Mouse (Mus musculus): ENCODE data around the gene Anpep. TPM values are rescaled to one million over a fixed set of nuclear protein-coding genes. Genes with fewer than 3 reads are reported as not detected.
A peak's percentile ranks its signal among the peaks of the same experiment; 100 is the strongest.

Gene Anpep
- polyA plus RNA-seq, 1 experiment from 2014 or later = 4.9 TPM

DNA sequence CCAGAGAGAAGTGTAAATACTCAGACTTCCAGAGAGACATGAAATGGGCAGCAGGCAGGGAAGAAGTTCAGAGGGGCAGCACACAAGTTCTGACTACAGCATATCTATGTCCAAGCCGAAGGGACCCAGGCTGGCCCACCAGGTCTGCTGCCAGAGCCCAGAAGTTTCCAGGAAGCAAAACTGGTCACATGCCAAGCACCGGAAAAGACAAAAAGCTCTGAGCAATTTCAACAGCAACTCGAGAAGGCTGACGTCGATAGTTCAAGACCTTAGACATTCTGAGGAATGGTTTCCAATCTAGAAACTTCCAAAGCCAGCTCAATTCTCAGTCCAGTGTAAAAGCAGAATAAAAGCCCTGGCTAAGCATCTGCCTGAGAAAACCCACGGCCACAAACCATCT is 29.3 kb downstream of the Anpep start:
- Histone ChIP-seq H3K27me3 (ENCODE audit: control insufficient read depth, insufficient read depth, low read length) (no peaks in the 10 kb centered on the region), H3K9ac (ENCODE audit: low read depth, low read length) (no peak overlapping the region), H3K4me2 (replicated peaks; ENCODE audit: low read depth, low read length) (no peak overlapping the region), H3K36me3 (ENCODE audit: control insufficient read depth, insufficient read depth, low read length) (no peaks in the 10 kb centered on the region), H3K4me1 (replicated peaks; ENCODE audit: control insufficient read depth, insufficient read depth, low read length) (no peaks in the 10 kb centered on the region), H3K9me3 (ENCODE audit: control insufficient read depth, low read length) (no peaks in the 10 kb centered on the region), H3K4me3 (ENCODE audit: low read depth, low read length) (no peak overlapping the region), H3K27ac (ENCODE audit: low read depth, low read length) (no peak overlapping the region)
- DNase-seq (ENCODE audit: low spot score) = no peak
- no peak for ATAC-seq (ENCODE audit: low FRiP score)
- 83% methylated on average over 6 of the region's 6 CpGs for WGBS

DNA sequence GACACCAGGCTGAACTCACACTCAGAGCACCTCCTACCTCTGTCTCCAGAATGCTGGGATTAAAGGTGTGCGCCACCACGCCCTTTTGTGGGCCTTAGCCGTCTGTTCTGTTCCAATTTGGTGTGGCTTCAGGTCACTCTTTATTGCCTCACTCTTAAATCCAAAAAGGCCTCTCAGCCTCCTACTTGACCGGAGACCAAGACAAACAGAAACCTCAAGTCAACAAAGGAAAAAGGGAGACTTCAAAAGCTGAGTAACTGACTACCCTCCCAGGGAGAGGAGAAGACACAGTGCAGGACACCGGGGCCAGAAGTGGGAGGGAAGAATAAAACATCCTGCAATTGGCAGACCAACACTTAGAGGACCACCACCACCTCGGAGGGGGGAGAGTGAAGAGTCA is 29.7 kb downstream of the Anpep start:
- Histone ChIP-seq H3K9ac (ENCODE audit: low read depth, low read length) (no peak overlapping the region), H3K4me2 (replicated peaks; ENCODE audit: low read depth, low read length) (no peak overlapping the region)
- 77% methylated on average over 6 of the region's 6 CpGs for WGBS

GRCm38 (mm10) chr7:79828341-79828740 is 32.5 kb downstream of the Anpep start:
- no peak overlapping the region for H3K9ac ChIP-seq (ENCODE audit: low read depth, low read length)
- H3K4me2 ChIP-seq (replicated peaks; ENCODE audit: low read depth, low read length) = no peak overlapping the region
- H3K27me3 ChIP-seq (ENCODE audit: control insufficient read depth, insufficient read depth, low read length) = no peaks in the 10 kb centered on the region
- H3K4me3 ChIP-seq (ENCODE audit: low read depth, low read length) = no peak overlapping the region
- no peaks in the 10 kb centered on the region for H3K4me1 ChIP-seq (replicated peaks; ENCODE audit: control insufficient read depth, insufficient read depth, low read length)
- no peaks in the 10 kb centered on the region for H3K36me3 ChIP-seq (ENCODE audit: control insufficient read depth, insufficient read depth, low read length)
- H3K9me3 ChIP-seq (ENCODE audit: control insufficient read depth, low read length) = no peaks in the 10 kb centered on the region; the same call in 1 of the 2 replicates
- WGBS = 85% methylated on average over 3 of the region's 3 CpGs
- ATAC-seq (ENCODE audit: low FRiP score) = no peak
- DNase-seq (ENCODE audit: low spot score) = no peak
- no peak overlapping the region for H3K27ac ChIP-seq (ENCODE audit: low read depth, low read length)

More for the DNA sequence above, 29.7 kb downstream of the Anpep start:
- no peaks in the 10 kb centered on the region for H3K36me3 ChIP-seq (ENCODE audit: control insufficient read depth, insufficient read depth, low read length)
- no peaks in the 10 kb centered on the region for H3K27me3 ChIP-seq (ENCODE audit: control insufficient read depth, insufficient read depth, low read length)
- H3K4me1 ChIP-seq (replicated peaks; ENCODE audit: control insufficient read depth, insufficient read depth, low read length) = no peaks in the 10 kb centered on the region
- DNase-seq (ENCODE audit: low spot score) (no peak), ATAC-seq (ENCODE audit: low FRiP score) (no peak)
- no peak overlapping the region for H3K4me3 ChIP-seq (ENCODE audit: low read depth, low read length)
- H3K9me3 ChIP-seq (ENCODE audit: control insufficient read depth, low read length) = no peaks in the 10 kb centered on the region
- H3K27ac ChIP-seq (ENCODE audit: low read depth, low read length) = no peak overlapping the region

DNA sequence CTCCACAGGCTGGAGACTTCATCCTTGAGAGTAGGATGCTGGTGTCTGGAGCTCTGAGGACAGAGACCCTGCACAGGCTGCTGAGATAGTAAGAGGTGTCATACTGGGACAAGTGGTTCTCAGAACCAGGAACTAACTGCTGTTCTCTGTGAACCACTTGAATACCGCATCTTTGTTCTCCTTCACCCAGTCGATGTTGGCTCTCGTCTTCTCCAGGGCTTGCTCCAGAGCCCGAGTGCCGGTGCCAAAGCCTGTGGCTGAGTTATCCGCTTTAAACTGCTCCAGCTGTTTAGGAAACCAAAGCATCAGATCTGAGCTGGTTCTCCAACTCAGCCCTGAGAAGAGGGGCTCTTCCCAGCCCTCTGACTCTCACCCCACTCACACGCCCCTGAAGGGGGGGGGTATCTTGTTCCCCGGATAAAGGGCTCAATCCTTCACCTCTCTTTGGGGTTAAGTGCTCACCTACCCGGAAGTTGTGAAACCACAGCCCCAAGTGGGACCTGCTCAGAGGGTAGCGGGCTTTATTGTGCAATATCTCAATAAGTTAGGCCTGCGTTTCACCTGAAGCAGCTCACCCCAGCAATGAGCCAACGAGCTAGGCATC is 38.7 kb downstream of the Anpep start:
- no peak overlapping the region for H3K4me3 ChIP-seq (ENCODE audit: low read depth, low read length)
- H3K4me2 ChIP-seq (replicated peaks; ENCODE audit: low read depth, low read length) = no peak overlapping the region
- ATAC-seq (ENCODE audit: low FRiP score) = no peak
- H3K27ac ChIP-seq (ENCODE audit: low read depth, low read length) = no peak overlapping the region
- H3K27me3 ChIP-seq (ENCODE audit: control insufficient read depth, insufficient read depth, low read length) = no peaks in the 10 kb centered on the region
- H3K4me1 ChIP-seq (replicated peaks; ENCODE audit: control insufficient read depth, insufficient read depth, low read length) = no peaks in the 10 kb centered on the region
- H3K9ac ChIP-seq (ENCODE audit: low read depth, low read length) = no peak overlapping the region
- H3K36me3 ChIP-seq (ENCODE audit: control insufficient read depth, insufficient read depth, low read length) = no peaks in the 10 kb centered on the region
- WGBS = 92% methylated on average over 12 of the region's 12 CpGs
- DNase-seq (ENCODE audit: low spot score) = no peak
- H3K9me3 ChIP-seq (ENCODE audit: control insufficient read depth, low read length) = no peaks in the 10 kb centered on the region; the same call in 1 of the 2 replicates

GRCm38 (mm10) chr7:79819996-79820395 is 40.9 kb downstream of the Anpep start:
- H3K27ac ChIP-seq (ENCODE audit: low read depth, low read length) = no peak overlapping the region
- no peak overlapping the region for H3K4me2 ChIP-seq (replicated peaks; ENCODE audit: low read depth, low read length)
- no peak overlapping the region for H3K9ac ChIP-seq (ENCODE audit: low read depth, low read length)
- WGBS = 41% methylated on average over 11 of the region's 11 CpGs
- no peaks in the 10 kb centered on the region for H3K4me1 ChIP-seq (replicated peaks; ENCODE audit: control insufficient read depth, insufficient read depth, low read length)
- H3K27me3 ChIP-seq (ENCODE audit: control insufficient read depth, insufficient read depth, low read length) = no peaks in the 10 kb centered on the region
- ATAC-seq (ENCODE audit: low FRiP score) = no peak
- H3K9me3 ChIP-seq (ENCODE audit: control insufficient read depth, low read length) = no peaks in the 10 kb centered on the region; the same call in 1 of the 2 replicates
- H3K36me3 ChIP-seq (ENCODE audit: control insufficient read depth, insufficient read depth, low read length) = no peaks in the 10 kb centered on the region
- no peak for DNase-seq (ENCODE audit: low spot score)
- H3K4me3 ChIP-seq (ENCODE audit: low read depth, low read length) = no peak overlapping the region

DNA sequence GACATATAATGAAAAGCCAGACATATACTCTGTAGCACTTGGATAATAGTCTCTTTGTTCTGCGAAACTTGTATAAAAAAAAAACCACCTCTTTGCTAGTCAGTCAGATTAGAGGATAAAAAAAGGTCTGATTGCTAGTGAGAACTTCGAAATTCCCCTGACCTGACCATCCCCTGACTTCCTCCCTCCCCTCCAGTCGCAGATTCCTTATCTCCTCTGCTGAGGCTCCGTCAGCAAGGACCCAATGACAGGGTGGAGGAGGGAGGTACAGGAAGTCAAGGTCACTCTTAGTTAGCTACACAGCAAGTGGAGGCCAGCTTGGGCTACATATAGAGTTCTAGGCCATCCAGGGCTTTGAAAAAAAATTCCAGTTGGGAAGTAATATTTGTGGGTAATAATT is 41.3 kb downstream of the Anpep start:
- Histone ChIP-seq H3K4me3 (ENCODE audit: low read depth, low read length) (no peak overlapping the region), H3K4me1 (replicated peaks; ENCODE audit: control insufficient read depth, insufficient read depth, low read length) (no peaks in the 10 kb centered on the region), H3K9ac (ENCODE audit: low read depth, low read length) (no peak overlapping the region), H3K4me2 (replicated peaks; ENCODE audit: low read depth, low read length) (no peak overlapping the region), H3K27ac (ENCODE audit: low read depth, low read length) (no peak overlapping the region), H3K9me3 (ENCODE audit: control insufficient read depth, low read length) (no peaks in the 10 kb centered on the region; the same call in 1 of the 2 replicates), H3K36me3 (ENCODE audit: control insufficient read depth, insufficient read depth, low read length) (no peaks in the 10 kb centered on the region), H3K27me3 (ENCODE audit: control insufficient read depth, insufficient read depth, low read length) (no peaks in the 10 kb centered on the region)
- ATAC-seq (ENCODE audit: low FRiP score) (no peak), DNase-seq (ENCODE audit: low spot score) (no peak)
- 58% methylated on average over 4 of the region's 4 CpGs for WGBS

DNA sequence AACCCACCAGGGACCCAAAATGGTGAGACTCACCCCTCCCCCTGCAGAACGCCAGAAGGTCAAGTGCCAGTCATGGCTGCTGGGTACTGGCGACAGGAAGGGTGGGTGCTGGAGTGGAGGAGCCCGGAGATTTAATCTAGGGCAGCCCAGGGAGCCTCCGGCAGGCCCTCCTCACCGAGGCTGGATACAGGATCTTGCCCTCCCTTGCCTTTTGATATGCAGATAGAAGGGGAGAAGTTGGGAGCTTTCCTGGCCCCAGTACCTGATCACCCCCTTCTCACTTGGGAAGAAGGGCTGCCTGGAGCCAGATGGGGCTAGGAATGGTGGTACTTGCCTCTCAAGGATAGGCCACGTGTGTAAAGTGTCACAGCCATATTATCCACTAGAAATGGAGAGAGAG is 42.5 kb downstream of the Anpep start:
- H3K9ac ChIP-seq (ENCODE audit: low read depth, low read length) = no peak overlapping the region
- WGBS = 9% methylated on average over 6 of the region's 6 CpGs
- no peaks in the 10 kb centered on the region for H3K27me3 ChIP-seq (ENCODE audit: control insufficient read depth, insufficient read depth, low read length)
- H3K27ac ChIP-seq (ENCODE audit: low read depth, low read length) = no peak overlapping the region
- DNase-seq (ENCODE audit: low spot score) (no peak), ATAC-seq (ENCODE audit: low FRiP score) (no peak)
- no peak overlapping the region for H3K4me2 ChIP-seq (replicated peaks; ENCODE audit: low read depth, low read length)
- no peaks in the 10 kb centered on the region for H3K4me1 ChIP-seq (replicated peaks; ENCODE audit: control insufficient read depth, insufficient read depth, low read length)
- no peak overlapping the region for H3K4me3 ChIP-seq (ENCODE audit: low read depth, low read length)
- H3K9me3 ChIP-seq (ENCODE audit: control insufficient read depth, low read length) = no peaks in the 10 kb centered on the region
- H3K36me3 ChIP-seq (ENCODE audit: control insufficient read depth, insufficient read depth, low read length) = no peaks in the 10 kb centered on the region

GRCm38 (mm10) chr7:79813409-79813808 is 47.5 kb downstream of the Anpep start:
- no peak overlapping the region for H3K4me2 ChIP-seq (replicated peaks; ENCODE audit: low read depth, low read length)
- 80% methylated on average over 1 of the region's 1 CpGs for WGBS
- DNase-seq (ENCODE audit: low spot score) (no peak), ATAC-seq (ENCODE audit: low FRiP score) (no peak)
- H3K4me1 ChIP-seq (replicated peaks; ENCODE audit: control insufficient read depth, insufficient read depth, low read length) = no peaks in the 10 kb centered on the region
- no peak overlapping the region for H3K4me3 ChIP-seq (ENCODE audit: low read depth, low read length)
- H3K27me3 ChIP-seq (ENCODE audit: control insufficient read depth, insufficient read depth, low read length) = peaks cover 9% of the 10 kb centered on the region
- no peaks in the 10 kb centered on the region for H3K9me3 ChIP-seq (ENCODE audit: control insufficient read depth, low read length)
- H3K36me3 ChIP-seq (ENCODE audit: control insufficient read depth, insufficient read depth, low read length) = no peaks in the 10 kb centered on the region
- no peak overlapping the region for H3K9ac ChIP-seq (ENCODE audit: low read depth, low read length)
- H3K27ac ChIP-seq (ENCODE audit: low read depth, low read length) = no peak overlapping the region

- peak within 1 kb of the TSS; percentile 49 for H3K4me2 ChIP-seq (replicated peaks; ENCODE audit: low read depth, low read length)
- H3K27ac ChIP-seq (ENCODE audit: low read depth, low read length) = no peak within 1 kb of the TSS
- DNase-seq (ENCODE audit: low spot score) = peak; percentile 91
- peak within 1 kb of the TSS; percentile 22 for H3K4me3 ChIP-seq (ENCODE audit: low read depth, low read length)
- no peaks in the 10 kb centered on the region for H3K36me3 ChIP-seq (ENCODE audit: control insufficient read depth, insufficient read depth, low read length)
- peak within 1 kb of the TSS; percentile 28 for H3K9ac ChIP-seq (ENCODE audit: low read depth, low read length)
- ATAC-seq (ENCODE audit: low FRiP score) = peak; percentile 76
- no peaks in the 10 kb centered on the region for H3K4me1 ChIP-seq (replicated peaks; ENCODE audit: control insufficient read depth, insufficient read depth, low read length)
- no peaks in the 10 kb centered on the region for H3K9me3 ChIP-seq (ENCODE audit: control insufficient read depth, low read length)
- WGBS = 19% methylated on average over 71 of the region's 71 CpGs
- peaks cover 9% of the 10 kb centered on the region for H3K27me3 ChIP-seq (ENCODE audit: control insufficient read depth, insufficient read depth, low read length)
Measured at GRCm38 (mm10) chr7:79810611-79811506, 50.0 kb downstream of the Anpep start, which contains the start of gene Mesp2. TSS of gene Mesp2 (plus strand) at chr7:79810727.
